Mouse (Mus musculus) adipose tissue, adult 10 weeks (tissue): ENCODE results near the gene Derl2. TPM values are rescaled to one million over a fixed set of nuclear protein-coding genes. Genes with fewer than 3 reads are reported as not detected.

ENCODE experiments used
- polyA plus RNA-seq: library from polyadenylated mRNA; stranded (reverse); fragments of 350-450 nt; fragmentation: Illumina TruSeq; extraction: RNeasy Lipid Tissue Mini Kit (QIAGEN cat#74804); gene quantifications from one replicate; pipeline ENCODE4 v1.2.3, GENCODE M21; 2014; ENCODE audit warnings: low read depth, low replicate concordance

Derl2 gene
- polyA plus RNA-seq: 30.9 TPM

DNA sequence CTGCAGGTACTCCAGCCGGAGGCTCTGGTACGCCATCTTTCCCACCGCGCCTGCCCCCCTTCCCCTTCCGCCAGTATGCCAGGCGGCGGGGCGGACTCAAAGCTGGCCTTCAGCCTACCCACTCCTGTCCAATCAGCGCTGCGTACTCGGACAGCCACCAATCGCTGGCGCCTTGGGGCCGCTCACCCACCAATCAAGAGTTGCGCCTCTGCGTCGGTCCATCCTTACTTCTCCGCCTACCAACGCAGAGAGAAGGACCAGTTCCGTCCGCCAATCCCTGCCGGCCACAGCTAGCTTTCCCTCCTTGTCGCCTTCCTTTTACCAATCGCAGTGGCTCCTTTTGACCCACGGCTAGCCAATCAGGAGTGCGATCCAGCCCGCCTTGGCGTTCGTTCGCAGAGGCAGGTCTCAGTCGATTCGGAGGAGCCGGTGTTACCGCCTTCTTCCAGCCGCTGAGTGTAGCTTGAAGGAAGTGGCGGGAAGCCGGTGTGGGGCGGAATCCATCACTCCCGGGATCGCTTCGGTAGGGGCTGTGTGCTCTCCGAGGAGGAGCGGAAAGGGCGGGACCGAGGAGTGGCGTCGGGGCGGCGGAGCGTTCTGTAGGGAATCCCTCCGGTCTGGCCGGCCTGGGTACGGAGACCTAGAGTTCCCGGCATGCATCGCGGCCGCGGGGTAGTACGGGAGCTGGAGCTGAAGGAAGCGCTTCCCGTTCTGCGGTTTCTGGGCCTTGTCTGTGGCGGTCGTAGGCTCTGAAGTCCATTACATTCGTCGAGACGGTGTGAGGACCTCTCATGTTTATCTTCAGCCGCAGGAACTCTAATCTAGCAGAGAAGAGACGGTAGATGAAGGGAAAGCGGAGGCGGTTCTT is at the start of gene Derl2, which contains the start of gene Mis12:
TSS of gene Derl2 (minus strand) at position 641 of the 868 bp plus-strand sequence.
TSS of gene Mis12 (plus strand) at position 411 of the 868 bp plus-strand sequence.

GRCm38 (mm10) chr11:71033163-71033761 is 13.6 kb upstream of the Derl2 start, which contains the start of gene 6330403K07Rik:
TSS of gene 6330403K07Rik (minus strand) at chr11:71033513.

DNA sequence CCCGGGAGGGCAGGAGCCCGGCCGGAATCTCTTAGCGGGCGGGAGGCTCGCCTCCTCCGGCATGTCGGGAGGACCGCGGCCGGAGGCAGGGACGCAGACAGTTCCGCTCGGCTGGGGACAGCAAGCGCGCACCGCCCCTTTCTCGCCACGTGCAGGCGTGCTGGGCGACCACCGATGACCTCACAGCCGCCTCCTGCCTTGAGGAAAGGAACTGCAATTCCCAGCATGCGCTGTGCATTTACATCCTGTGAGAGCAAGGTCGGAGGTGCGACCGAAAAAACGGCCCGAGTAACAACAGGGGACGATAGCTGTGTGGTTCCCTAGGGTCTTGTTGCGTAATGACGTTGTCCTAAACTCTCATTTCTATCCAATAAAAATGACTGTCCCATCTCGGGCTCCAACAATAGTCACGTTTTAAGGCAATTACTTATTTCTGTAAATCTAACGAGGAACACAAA is 15.3 kb downstream of the Derl2 start, which contains the start of gene Dhx33:
TSS of gene Dhx33 (minus strand) at position 122 of the 458 bp plus-strand sequence.

GRCm38 (mm10) chr11:70982557-70983228 is 36.9 kb downstream of the Derl2 start, which contains the start of gene C1qbp:
TSS of gene C1qbp (minus strand) at chr11:70983026.

DNA sequence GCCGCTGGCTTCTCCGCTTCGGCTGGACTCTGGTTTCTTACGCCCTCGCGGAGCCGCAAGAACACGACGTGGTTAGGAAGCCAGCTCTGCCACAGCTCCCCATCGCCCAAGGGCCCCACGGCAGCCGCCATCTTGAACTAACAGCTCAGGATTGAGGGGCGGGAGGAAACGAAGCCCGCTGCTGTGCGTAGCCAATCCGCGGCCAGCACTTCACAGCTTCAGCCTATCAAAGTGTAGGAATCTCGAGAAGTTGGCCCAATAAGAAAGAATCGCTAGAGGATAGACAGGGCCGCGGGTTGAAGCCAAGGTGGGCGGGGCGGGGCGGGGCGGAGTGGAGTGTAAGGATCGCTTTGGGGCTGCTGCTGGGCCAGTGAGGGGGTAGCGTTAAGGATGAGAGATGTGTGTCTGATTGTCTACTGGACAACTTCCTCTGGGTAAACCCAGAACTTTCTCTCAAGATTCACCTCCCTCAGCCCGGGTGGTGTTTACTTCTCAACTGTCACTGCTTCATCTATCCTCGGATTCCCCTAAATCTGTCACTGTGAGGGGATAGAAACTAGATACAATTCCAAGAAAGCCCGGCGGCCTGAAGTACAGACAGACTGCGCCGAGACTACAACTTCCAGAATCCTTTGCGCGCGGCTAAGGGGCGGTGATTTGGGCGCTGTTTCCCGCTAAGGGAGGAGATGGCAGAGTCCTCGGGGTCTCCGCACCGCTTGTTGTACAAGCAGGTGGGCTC is 49.7 kb downstream of the Derl2 start, which contains the start of the genes Nup88 and Rpain:
TSS of gene Nup88 (minus strand) at position 153 of the 739 bp plus-strand sequence.
TSS of gene Rpain (plus strand) at position 393 of the 739 bp plus-strand sequence.

Other genes with a start within 250 kb of the Derl2 start
- gene Scimp, start 207.3 kb downstream of the Derl2 start, polyA plus RNA-seq: 0.79 TPM
- gene Rabep1, start 175.1 kb downstream of the Derl2 start, polyA plus RNA-seq: 17.2 TPM
- gene Nup88, start 49.9 kb downstream of the Derl2 start, polyA plus RNA-seq: 61.5 TPM
- 32.0 TPM for gene Rpain, start 49.6 kb downstream of the Derl2 start, polyA plus RNA-seq
- gene C1qbp, start 36.8 kb downstream of the Derl2 start, polyA plus RNA-seq: 72.2 TPM
- 22.2 TPM for gene Dhx33, start 15.4 kb downstream of the Derl2 start, polyA plus RNA-seq
- gene Mis12, start 230 bp downstream of the Derl2 start, polyA plus RNA-seq: 14.3 TPM
- gene 6330403K07Rik, start 13.7 kb upstream of the Derl2 start, polyA plus RNA-seq: 3.8 TPM
- gene Nlrp1a, start 124.9 kb upstream of the Derl2 start, polyA plus RNA-seq: 0.20 TPM
- 0.83 TPM for gene Nlrp1b, start 210.9 kb upstream of the Derl2 start, polyA plus RNA-seq